Mouse (Mus musculus) cerebellum, adult 2 months (tissue): ENCODE data around the gene Tcp1.

ENCODE experiments used
- CTCF ChIP-seq: fragments of 200-500 bp; IDR thresholded peaks from 2 replicates; pipeline ENCODE4 v1.5.1; 2011; ENCODE audit warnings: low read depth, mild to moderate bottlenecking, control low read depth, low read length, moderate library complexity, borderline replicate concordance; ENCODE audit not compliant: insufficient read depth
- POLR2A ChIP-seq: fragments of 200-500 bp; IDR thresholded peaks from 2 replicates; pipeline ENCODE4 v1.6.1; 2011; ENCODE audit warnings: low read length, control low read depth, borderline replicate concordance; ENCODE audit not compliant: insufficient read depth

DNA sequence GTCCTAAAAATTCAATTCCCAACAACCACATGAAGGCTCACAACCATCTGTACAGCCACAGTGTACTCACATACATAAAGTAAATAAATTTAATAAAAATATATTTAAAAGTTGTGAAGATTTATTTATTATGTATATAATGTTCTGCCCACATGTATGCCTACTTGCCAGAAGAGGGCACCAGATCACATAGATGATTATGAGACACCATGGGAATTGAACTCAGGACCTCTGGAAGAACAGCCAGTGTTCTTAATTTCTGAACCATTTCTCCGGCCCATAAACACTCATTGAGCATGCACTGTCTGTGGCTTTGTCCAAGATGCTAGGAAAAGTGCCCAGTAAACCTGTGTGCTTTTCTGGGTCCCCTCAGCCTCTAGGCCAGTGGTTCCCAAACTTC, 34.3 kb upstream of the Tcp1 start:
- TF ChIP-seq POLR2A = no peak
- TF ChIP-seq CTCF = no peak
